Mouse (Mus musculus) c-Kit-positive CD71-positive TER-119-negative erythroid progenitor cells, embryonic 14.5 days (primary cell): ENCODE data around the gene Ppm1d.

Experiments
- DNase-seq: peaks from one replicate; pipeline ENCODE4 v3.0.0-alpha.2; 2013; ENCODE audit warnings: low read depth

The Ppm1d gene

DNA sequence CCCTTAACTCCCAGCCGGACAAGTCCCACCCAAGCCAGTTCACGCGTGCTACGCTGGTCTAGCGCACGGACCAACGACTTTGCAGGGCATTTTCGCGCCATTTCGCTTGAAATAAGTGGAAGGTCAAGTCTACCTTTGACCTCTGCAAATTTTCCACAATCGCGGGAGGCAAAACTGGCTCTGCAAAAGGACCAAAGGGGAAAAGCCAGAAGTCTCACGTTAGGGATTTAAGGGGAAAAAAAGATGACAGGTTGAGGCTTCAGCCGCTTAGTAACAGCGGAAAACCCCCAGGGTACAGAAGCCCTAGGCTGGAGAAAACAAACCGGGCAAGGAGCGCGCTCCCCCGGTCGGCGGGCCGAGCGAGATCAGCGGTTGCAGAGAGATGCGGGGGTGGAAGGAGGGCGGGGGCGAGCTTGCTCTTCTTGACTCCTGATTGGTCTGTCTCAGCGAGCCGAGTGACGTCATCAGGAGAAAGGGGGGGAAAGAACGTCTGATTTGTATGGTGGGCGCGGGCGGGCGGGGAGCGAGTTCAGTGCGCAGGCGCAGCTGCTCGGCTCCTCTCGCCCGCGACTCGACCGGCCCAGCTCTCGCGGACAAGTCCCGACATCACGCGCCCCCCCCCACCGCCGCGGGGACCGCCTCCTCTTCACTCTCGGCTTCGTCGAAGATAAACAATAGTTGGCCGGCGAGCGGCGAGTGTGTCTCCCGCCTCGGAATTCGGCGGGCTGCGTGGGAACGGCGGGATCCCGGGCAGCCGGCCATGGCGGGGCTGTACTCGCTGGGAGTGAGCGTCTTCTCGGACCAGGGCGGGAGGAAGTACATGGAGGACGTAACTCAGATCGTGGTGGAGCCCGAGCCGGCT is at the start of gene Ppm1d:
Ppm1d (plus strand) TSS at position 532 of the 862 bp plus-strand sequence.
- DNase-seq: peak; percentile 100

GRCm38 (mm10) chr11:85264635-85265034 is 46.4 kb upstream of the Ppm1d start:
- no peak for DNase-seq

- DNase-seq: no peak
These were observed 43.7 kb upstream of the Ppm1d start for GRCm38 (mm10) chr11:85267393-85267792.

DNA sequence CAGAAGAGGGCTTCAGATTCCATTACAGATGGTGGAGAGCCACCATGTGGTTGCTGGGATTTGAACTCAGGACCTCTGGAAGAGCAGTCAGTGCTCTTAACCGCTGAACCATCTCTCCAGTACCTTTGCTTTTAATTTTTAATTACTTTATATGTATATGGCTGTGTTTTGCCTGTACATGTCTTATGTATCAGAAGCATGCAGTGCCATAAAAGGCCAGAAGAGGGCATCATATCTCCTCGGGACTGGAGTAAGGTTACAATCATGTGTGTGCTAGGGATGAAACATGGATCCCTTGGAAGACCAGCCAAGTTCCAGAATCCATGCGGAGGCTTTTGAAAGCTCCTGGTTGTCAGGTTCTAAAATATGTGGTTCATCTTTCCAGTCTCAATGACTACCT is 40.4 kb upstream of the Ppm1d start:
- DNase-seq: peak; percentile 72

- no peak for DNase-seq
These were observed 37.7 kb upstream of the Ppm1d start for GRCm38 (mm10) chr11:85273299-85273698.

DNA sequence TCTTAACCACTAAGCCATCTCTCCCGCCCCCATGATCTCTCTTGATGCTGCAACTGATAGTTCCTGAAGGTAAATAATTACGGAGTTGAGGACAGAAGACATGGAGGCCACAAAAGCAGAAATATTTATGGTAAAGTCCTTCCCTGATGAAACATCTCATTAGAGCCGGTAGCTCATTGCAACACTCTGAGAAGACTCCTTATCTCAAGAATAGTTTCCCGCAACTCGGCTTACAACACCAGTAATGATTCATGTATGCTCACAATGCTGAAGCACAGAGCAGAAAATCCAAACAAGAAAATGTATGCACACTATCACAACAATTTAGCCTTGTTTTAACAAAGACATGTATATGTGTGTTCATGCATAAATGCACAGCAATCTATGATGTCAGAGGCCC is 35.9 kb upstream of the Ppm1d start:
- no peak for DNase-seq

DNA sequence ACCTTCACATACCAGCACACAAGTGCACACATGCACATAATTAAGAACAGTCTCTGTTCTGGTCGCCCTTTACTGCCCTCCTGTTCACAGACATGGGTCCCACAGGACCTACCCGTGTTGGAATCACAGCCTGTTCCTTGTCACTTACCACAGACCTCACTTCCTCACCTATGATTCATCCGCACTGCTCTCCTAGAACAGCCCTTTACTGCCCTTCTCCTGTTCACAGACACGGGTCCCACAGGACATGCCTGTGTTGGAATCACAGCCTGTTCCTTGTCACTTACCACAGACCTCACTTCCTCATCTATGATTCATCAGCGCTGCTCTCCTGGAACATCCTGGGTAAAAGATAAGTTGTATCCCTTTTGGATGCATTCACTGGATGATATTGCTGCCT is 33.4 kb upstream of the Ppm1d start:
- DNase-seq: no peak

- no peak for DNase-seq
These were observed 32.9 kb upstream of the Ppm1d start for GRCm38 (mm10) chr11:85278175-85278574.

DNA sequence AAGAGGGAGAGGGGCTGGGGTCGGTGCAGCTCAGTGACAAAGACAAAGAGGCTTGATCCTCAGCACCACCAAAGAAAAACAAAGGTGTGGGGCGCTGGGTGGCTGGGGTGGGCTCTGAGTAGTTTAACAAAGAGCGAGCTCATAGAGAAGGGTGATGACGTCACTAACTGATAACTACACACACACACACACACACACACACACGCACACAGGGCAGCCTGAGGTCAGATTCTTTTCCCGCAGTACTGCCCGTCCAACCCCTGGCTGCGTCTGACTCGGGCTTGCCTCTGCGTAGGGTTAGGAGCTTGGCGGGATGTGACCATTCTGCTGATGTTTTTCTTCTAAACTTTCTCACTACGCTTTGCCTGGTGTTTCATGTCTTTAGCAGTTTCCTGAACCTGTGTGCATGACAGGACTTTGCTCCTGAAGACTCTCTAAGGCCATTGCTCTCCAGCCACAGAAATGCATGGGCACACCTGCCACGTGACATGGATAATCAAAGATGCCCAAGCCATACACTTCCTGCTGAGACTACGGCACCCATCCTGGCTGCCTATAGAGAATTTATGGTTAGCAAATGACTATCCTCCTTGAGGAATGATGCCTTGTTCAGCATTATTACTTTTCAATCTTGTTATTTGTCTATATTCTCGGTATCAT is 29.7 kb upstream of the Ppm1d start:
- DNase-seq: no peak

DNA sequence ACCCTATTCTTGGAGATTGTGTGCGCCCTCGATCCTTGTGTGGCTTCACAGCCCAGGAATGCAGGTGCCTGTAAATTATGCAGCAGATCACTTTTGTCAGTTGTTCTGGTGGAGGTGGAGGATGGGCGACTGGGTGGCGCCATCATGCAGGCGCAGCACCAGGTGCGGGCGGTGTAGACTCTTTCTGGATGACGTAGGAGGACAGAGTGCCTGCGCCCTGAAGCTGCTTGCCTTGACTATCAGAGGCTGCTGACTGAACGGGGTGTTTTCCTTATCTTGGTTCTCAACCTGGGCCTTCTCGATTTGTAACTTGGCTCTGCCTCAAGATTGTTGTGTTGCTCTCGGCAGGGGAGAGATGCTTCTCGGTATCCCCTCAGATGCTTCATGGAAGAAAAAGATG is 13.1 kb upstream of the Ppm1d start:
- peak; percentile 83 for DNase-seq

DNA sequence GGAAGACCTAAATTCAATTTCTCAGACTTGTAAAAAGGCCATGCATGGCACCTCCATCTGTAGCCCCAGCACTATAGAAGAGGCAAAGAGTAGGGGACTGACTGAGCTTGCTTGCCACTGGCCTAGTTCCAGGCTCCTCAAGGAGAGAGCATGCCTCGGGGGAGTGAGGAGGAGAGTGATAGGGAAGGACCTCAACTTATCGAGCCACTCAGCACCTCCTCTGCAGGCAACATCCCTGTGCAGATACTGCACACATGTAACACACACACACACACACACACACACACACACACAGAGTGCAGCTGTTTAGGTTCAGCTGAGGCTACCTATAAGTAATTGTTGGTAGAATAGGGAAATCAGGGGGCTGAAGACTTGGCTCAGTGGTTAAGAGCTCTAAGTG is 11.2 kb upstream of the Ppm1d start:
- no peak for DNase-seq

- DNase-seq: no peak
These were observed 9.9 kb upstream of the Ppm1d start for GRCm38 (mm10) chr11:85301161-85301560.

- no peak for DNase-seq
These were observed 9.2 kb upstream of the Ppm1d start for GRCm38 (mm10) chr11:85301836-85302235.

DNA sequence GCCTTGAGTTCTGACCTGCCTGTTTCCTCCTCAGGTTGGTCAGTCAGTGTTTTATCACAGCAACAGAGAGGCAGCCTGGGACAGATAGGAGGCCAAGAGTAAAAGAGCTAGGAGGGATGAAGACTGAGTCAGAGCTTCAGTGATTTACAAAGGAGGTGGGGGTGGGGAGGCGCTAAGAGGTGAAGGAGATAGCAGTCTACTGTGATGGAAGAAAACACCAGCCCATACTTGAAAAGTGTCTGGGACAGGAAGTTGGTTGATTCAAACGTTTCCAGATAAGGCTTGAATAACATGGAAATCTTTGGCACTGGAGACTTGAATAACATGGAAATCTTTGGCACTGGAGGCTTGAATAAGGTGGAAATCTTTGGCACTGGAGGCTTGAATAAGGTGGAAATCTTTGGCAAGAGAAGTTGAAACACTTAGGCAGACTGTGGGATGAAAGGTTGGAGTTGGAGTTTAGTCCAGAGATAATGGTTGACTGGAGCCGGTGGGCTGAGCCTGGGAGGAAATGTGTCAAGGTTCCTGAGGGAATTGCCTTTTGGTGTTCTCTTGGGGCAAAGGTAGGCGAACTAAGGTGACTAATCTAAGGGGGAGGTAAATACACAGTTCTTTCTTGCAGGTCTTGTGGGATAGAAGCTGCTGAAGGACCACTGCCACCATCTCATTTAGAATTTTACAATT is 4.3 kb upstream of the Ppm1d start:
- DNase-seq: no peak

DNA sequence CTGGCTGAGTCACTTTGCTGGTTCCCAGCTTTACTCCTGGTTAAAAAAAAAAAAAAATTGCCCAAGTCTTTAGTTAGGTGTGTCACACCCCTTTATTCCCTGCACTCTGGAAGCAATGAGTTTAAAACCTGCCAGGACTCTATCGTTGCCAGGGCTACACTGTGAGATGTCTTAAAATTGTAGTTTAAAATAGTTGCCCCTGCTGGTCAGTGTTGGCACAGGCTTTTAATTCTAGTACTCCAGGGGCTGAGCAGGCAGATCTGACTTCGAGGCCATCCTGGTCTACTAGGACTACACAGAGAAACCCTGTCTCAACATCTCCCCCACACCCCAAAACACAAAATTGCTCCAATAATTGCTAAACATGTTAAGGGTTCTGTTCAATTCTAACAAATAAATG is 2.2 kb upstream of the Ppm1d start:
- no peak for DNase-seq

- peak; percentile 52 for DNase-seq
These were observed 684 bp upstream of the Ppm1d start for GRCm38 (mm10) chr11:85310407-85310712.

- peak; percentile 70 for DNase-seq
These were observed 824 bp downstream of the Ppm1d start for GRCm38 (mm10) chr11:85311645-85312490.

- DNase-seq: peak; percentile 60
These were observed 1.8 kb downstream of the Ppm1d start for GRCm38 (mm10) chr11:85312818-85313217.

GRCm38 (mm10) chr11:85313361-85313760 is 2.3 kb downstream of the Ppm1d start:
- DNase-seq: no peak

DNA sequence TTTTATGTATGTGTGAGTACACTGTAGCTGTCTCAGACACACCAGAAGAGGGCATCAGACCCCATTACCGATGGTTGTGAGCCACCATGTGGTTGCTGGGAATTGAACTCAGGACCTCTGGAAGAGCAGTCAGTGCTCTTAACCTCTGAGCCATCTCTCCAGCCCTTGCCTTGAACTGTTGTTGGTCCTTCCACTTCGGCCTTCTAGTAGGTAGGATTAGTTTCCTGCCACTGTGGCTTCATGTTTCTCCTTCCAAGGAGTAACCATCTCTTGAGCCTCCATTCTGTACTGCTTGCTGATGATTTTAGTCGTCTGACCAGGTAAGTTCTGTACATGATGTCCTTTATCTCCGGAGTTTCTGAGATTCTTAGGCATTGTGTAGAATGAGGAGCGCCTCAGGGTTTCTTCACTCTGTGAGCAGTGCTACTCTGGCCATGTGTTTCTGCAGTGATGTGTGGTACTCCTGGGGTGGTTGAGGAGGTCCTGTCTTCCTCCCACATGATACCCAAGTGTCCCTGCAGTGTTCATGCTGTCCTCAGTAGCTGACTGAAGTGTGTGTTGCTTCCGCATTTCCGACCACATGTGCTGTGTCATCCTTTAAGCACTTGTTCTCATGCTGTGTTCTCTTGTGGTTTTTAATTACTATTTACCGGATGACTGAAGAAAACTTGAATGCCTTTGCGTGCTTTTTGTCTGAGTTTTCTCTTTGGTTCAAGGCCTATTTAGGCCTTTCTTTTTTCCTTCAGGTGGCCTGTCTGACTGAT is 12.7 kb downstream of the Ppm1d start:
- DNase-seq: no peak

- no peak for DNase-seq
These were observed 17.7 kb downstream of the Ppm1d start for GRCm38 (mm10) chr11:85328717-85329116.
